Mouse (Mus musculus) layer of hippocampus, adult 9-10 months (tissue): ENCODE measurements at regions not wholly inside any gene's neighbourhood (a gene's known extent, or its start where the extent isn't known, plus 50 kb on each side); places are given as distances from the start of the nearest gene placed in this dataset.
"Not testable (repeated sequence)": the region's sequence is repeated elsewhere in the genome, so short reads cannot be mapped to it uniquely, and the experiment has no call there.

Source experiments
- DNase-seq: peaks from one replicate; pipeline ENCODE4 v3.0.0; 2022; ENCODE audit warnings: low spot score

DNA sequence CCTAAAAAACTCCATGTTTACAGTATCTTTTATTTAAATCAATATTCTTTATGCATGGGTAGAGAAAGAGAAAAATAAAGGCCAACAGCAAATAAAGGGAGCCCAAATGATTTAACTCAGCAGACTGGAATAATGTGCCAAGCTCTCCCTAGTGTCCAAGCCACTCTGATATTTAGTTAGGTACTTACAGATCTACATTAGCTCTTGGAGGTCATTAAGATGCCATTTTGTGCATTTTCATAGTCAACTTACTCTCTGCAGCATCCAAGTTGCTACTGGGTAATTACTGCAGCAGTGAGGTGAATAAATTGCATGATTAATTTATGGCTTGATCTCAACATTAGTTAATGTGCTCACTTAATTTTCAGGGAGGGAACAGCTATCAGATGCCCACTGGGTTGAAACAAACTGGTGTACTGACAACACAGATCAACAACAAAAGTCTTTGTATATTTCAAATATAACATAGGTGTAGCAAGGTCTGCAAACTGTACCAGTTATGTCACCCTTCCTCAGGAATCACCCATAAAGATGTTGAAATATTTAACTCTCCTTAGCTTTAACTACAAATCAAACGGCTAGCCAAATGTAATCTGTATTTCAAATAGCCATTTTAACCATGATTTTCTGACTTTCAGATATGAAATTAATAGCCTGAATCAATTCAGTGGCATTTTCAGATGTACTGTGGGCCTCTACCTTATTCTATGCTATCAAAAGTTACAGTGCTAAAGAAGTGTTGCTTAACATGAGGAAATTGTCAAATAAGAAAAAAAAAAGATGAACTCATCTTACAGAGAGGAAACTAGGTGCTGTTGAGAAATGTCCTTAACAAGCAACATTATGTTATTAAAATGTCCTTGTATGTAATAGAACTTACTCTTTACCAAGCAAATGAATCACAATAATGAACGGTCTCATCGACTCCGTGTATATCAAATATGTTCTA is 163.8 kb upstream of the Hapln1 start:
- DNase-seq = no peak

DNA sequence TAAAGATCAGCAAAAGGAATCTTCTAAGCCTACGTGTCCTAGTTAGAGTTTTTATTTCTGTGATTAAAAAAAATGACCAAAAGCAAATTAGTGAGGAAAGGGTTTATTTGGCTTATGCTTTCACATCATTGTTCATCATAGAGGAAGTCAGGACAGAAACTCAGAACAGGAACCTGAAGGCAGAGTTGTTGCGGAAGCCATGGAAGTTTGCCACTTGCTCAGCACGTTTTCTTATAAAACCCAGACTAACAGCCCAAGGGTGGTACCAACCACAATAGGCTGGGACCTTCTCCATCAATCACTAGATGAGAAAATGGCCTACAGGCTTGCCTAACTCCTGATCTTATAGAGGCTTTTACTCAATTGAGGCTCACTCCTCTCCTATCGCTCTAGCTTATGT is 161.2 kb upstream of the Hapln1 start:
- DNase-seq = no peak

DNA sequence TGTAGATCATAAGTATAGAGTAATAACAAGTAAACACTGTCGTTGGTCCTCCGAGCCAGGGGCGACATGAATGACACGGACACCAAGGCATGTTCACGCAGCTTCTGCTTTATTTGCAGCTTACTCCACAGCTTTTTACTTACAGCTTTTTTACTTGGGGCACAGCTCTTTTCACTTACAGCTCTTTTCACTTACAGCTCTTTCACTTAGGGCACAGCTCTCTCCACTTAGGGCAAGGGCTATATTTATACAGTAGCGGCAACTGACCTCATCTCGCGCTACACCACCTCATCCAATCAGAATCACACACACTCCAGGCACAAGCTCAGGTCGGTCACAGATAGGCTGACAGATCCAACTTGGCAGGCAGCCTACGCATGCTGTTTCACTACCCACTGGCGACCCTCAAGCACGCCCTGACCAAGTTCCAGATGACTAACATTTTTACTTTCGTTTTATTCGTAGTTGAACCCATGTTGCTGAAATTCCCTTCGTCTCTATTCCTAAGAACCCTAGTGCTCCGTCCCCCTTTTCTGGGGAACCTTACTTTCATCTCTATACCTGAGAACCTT is 155.9 kb upstream of the Hapln1 start:
- not testable (repeated sequence) for DNase-seq

- DNase-seq = peak; percentile 20
Observed at GRCm38 (mm10) chr13:89384598-89385145, 154.9 kb upstream of the Hapln1 start.

DNA sequence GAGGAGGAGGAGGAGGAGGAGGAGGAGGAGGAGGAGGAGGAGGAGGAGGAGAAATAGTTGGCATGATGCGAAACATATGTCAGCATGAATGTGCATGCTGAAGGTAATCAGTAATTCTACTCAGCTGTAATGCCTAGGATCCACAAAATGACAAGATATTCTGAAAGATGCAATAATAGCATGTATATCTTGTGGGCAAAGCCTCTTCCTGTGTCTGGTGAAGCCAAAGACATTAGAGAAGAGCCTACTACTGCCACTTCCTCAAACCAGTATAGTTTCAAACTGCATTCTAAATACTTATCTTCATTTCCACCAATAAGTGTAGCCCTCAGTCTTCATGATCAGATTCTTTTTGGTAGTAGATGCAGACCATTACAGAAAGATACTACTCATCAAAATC is 152.2 kb upstream of the Hapln1 start:
- DNase-seq = no peak

GRCm38 (mm10) chr13:89389149-89389548 is 150.4 kb upstream of the Hapln1 start:
- no peak for DNase-seq

DNA sequence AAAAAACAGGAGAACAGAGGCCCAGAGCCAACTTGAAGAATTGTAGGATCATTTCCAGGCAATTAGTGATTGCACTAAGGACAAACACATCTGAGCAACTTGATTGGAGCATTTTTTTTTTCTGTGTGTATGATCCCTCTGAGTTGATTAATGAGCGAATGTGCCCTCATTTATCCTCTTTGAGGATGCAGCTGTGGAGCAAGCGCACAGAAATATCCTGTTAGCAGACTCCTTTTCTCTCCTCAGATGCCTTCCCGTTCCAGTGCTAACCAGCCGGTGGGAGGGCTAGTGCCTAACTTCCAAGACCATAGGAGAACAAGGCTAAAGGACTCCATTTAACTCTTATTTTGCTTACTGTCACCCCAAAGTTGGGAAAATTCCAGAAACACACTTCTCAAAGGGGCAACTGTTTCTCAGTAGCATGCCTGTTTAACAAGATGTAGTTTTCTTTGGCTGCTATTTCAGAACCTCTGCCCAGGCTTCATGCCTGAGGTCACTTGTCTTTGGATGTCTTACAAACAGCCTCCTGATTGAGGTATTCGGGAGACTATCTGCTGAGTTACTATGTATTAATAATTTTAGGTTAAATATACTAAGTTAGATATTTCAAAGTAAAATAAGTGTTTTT is 144.8 kb upstream of the Hapln1 start:
- DNase-seq = no peak

- no peak for DNase-seq
Observed at GRCm38 (mm10) chr13:89395851-89396250, 143.7 kb upstream of the Hapln1 start.

DNA sequence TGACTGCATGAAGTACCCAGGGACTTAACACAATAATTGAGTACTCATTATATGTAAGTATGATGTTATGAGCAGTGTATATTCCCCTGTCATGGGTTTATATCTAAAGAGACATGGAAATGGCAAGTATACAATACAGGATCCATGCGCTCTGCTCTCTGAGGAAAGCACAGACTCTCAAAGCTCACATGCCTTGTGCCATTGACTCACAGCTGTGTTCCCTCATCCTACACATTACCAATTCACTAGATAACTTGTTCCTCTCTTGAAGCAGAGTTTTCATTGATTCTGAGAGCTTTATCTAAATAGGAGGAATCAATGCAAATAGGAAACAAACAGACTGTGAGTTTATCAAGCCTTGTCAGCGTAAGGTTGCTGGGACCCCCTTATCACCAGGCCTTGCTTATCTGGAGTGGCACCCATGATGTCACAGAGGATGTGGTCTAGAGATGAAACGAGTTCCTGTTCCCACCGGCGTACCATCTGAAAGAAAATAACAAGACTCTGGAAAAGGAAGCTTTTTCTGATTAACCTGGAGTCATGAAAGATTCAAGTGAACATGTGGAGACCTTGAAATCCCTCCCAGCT is 138.4 kb upstream of the Hapln1 start:
- no peak for DNase-seq

DNA sequence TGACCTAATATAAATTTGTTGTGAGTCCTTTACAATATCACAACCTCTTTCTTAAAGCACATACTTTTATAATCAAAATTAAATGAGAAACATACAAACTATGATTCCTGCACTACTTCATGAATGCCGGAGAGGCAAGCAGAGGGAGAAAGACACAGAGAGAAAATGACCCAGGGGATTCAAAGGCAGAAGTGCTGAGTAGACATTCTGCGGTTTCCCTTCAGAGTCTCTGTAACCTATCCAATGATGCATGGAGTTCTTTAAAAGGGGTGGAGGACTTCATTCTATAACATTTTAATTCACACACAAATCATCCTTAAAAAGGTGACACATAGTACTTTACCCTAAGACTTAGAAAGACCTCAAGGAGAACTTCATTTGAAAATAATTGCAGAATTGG is 129.1 kb upstream of the Hapln1 start:
- no peak for DNase-seq

- DNase-seq = no peak
Observed at GRCm38 (mm10) chr13:89412768-89413487, 126.7 kb upstream of the Hapln1 start.

DNA sequence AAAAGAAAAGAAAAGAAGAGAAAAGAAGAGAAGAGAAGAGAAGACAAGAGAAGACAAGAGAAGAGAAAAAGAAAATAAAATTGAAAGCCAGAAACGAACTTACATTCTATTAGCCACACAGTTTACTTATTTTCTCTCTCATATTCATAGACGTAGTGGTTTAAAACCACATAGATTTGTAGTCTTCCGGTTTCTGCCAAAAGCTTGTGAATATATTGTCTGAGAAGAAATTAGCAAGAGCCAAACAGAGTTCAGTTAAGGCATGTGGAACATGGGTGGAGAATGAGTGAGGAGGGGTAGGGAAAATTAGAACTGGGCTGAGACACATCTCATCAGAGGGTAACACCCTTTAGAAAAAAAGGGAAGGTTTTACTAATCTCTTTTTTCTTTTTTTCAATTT is 120.8 kb upstream of the Hapln1 start:
- DNase-seq = no peak

GRCm38 (mm10) chr13:89421833-89422232 is 117.8 kb upstream of the Hapln1 start:
- no peak for DNase-seq

DNA sequence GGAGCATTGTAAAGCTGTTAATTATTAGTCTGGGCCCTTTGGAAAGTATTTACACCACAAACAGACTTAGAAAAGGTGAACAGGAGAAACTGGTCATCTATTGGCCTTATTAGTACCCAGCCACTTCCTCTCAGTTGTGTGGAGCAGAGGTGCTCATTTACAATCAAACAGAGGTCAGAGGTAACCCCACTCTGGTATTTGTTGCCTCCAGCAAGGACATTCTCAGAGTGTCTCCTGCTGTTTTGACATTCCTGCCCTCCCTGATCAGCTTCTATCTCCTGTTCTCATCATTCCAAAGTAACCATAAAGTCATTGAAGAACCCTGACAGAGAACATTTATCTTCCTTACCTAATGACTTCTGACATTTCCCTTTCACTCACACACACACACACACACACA is 116.1 kb upstream of the Hapln1 start:
- DNase-seq = no peak

DNA sequence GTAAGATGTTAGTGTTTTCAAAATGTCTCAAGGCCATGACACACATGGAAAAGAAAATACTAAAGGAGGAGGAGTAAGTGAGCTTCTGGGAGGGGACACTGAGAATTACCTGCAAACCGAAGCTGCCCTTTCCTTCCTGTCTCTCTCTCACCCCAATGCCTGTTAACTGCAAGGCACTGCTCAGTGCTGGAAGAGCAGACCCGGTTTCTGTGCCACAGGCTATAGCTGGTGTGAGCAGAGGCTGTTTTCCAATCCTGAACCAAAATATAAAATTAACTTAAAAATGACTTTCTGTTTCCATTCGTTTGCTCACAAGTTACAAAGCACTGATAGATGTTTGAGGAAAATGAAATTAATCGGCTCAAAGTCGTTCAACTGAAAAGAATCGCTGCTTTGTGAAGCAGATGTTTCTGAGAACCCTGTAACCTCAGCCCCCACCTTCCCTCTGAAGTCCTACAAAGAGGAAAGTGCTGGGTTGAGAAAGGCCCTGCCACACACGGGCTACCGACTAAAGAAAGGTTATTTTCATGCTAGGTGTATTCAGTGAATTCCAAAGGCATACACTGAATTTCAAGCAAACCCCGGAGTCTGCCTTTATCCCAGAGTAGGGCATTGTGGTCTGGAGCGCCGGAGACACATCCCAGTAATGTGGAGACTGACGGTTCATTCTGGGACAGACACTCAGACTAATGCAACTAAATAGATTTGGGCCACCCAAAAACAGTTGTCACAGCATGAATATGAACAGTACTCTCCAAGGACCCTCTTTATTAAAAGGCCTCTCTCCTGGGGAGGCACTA is 111.1 kb upstream of the Hapln1 start:
- no peak for DNase-seq

GRCm38 (mm10) chr13:89444847-89445246 is 94.7 kb upstream of the Hapln1 start:
- no peak for DNase-seq

DNA sequence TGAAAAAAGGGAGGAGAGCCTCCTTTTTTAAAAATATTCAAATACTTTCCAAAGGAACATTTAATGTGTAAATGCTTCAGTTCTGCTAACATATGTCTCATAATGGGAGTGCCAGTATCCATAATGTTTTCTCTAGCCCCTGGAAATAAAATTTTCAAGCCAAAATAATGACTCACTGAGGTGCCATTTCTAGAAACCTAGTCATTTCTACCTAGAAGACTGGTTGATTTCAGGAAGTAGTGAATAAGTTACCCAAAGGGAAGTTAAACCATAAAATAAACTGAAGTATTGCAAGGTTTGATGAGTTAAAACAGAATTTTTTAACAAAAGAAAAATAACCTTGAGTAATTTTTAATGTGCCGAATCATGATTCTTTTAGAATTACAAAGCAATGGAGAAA is 85.8 kb upstream of the Hapln1 start:
- DNase-seq = no peak

- DNase-seq = no peak
Observed at GRCm38 (mm10) chr13:89454249-89455018, 85.2 kb upstream of the Hapln1 start.

GRCm38 (mm10) chr13:89463746-89464145 is 75.8 kb upstream of the Hapln1 start:
- no peak for DNase-seq
